ENCODE assay signal across 14 mouse cellular contexts in the genomic region with DNA sequence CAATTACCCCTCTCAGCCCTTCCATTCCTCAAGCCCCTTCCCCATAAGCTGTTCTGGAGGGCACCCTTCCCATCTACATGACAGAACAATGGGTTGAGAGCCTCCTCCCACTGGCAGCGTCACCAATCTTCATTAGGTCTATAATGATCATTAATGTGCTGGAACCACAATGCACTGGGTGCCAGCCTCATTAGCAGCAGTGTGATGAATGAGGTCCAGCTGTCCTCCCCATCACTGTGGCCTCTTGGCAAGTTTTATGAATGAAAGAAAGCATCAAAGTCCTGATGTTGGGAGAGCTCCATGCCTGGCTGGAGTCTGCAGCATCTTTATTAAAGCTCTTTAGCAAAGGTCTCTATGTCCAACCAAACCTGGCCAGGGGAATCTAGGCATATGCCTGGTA.
DNase-seq lines count a peak whose midpoint lies in the region; ATAC-seq lines count a peak whose summit lies in the region.
"Had no signal": no experiment of that assay in that cellular context is flagged by ENCODE, and none has a peak within 500 bp of the region (broad histone marks: within the 10 kb centered on the region; RNA-seq: fewer than 3 reads in every experiment).

No protein-coding gene starts in this region.

- H3K9ac ChIP-seq in hindbrain, embryonic 16.5 days (ENCODE audit: low read depth, low read length), result no peak overlapping the region
- H3K9ac ChIP-seq: intestine, embryonic 15.5 days; neural tube, embryonic 12.5 days had no signal

- ATAC-seq in frontal cortex, adult (ENCODE audit: low TSS enrichment), result peak; percentile 57; the same call in 1 of the 2 replicates
- ATAC-seq in hindbrain, embryonic 16.5 days, result peak; percentile 88
- ATAC-seq: intestine, embryonic 15.5 days had no signal

- no peak overlapping the region for H3K4me2 ChIP-seq in hindbrain, embryonic 16.5 days (ENCODE audit: low read length)
- H3K4me2 ChIP-seq: intestine, embryonic 15.5 days; neural tube, embryonic 12.5 days had no signal

- H3K4me3 ChIP-seq in hindbrain, embryonic 16.5 days (ENCODE audit: low read length), result no peak overlapping the region
- H3K4me3 ChIP-seq in heart, embryonic 10.5 days, result no peak overlapping the region
- H3K4me3 ChIP-seq: intestine, embryonic 15.5 days; limb, embryonic 10.5 days; neural tube, embryonic 12.5 days had no signal

- no peak for DNase-seq in frontal cortex, postnatal 25 days (ENCODE audit: low spot score in 2 of 2)
- DNase-seq in right cerebral cortex, postnatal 10 days (ENCODE audit: low spot score in 2 of 2), result peak; percentile 45 to 68
- no peak for DNase-seq in right cerebral cortex, postnatal 4 days
- DNase-seq in heart, embryonic 10.5 days (ENCODE audit: low spot score), result no peak
- no peak for DNase-seq in testis, postnatal 10 days (ENCODE audit: low spot score)
- DNase-seq in gastrocnemius, postnatal 4 days (ENCODE audit: low spot score in 2 of 2), result no peak
- DNase-seq: adrenal gland, adult 8-10 months; kidney, postnatal 25 days had no signal

- H3K27ac ChIP-seq in hindbrain, embryonic 16.5 days (ENCODE audit: low read depth, low read length), result no peak overlapping the region
- no peak overlapping the region for H3K27ac ChIP-seq in heart, embryonic 10.5 days
- H3K27ac ChIP-seq: intestine, embryonic 15.5 days; limb, embryonic 10.5 days; neural tube, embryonic 12.5 days; stomach, postnatal 0 days had no signal

- peaks cover 2% of the 10 kb centered on the region; the same call in 1 of the 2 replicates for H3K4me1 ChIP-seq in hindbrain, embryonic 16.5 days (ENCODE audit: control insufficient read depth, insufficient read depth, low read depth, low read length)
- H3K4me1 ChIP-seq in heart, embryonic 10.5 days, result no peaks in the 10 kb centered on the region
- H3K4me1 ChIP-seq: intestine, embryonic 15.5 days; limb, embryonic 10.5 days; neural tube, embryonic 12.5 days had no signal

- H3K9me3 ChIP-seq in hindbrain, embryonic 16.5 days (ENCODE audit: control insufficient read depth, low read length), result no peaks in the 10 kb centered on the region
- no peaks in the 10 kb centered on the region for H3K9me3 ChIP-seq in heart, embryonic 10.5 days
- H3K9me3 ChIP-seq: intestine, embryonic 15.5 days; limb, embryonic 10.5 days; neural tube, embryonic 12.5 days had no signal

- H3K27me3 ChIP-seq in hindbrain, embryonic 16.5 days (replicated peaks; ENCODE audit: control insufficient read depth, insufficient read depth, low read length), result no peaks in the 10 kb centered on the region
- no peaks in the 10 kb centered on the region for H3K27me3 ChIP-seq in heart, embryonic 10.5 days (ENCODE audit: insufficient read depth, poor library complexity, severe bottlenecking)
- H3K27me3 ChIP-seq: intestine, embryonic 15.5 days; neural tube, embryonic 12.5 days had no signal

- H3K36me3 ChIP-seq in hindbrain, embryonic 16.5 days (ENCODE audit: control insufficient read depth, insufficient read depth, low read length), result no peaks in the 10 kb centered on the region
- H3K36me3 ChIP-seq in heart, embryonic 10.5 days, result no peaks in the 10 kb centered on the region
- H3K36me3 ChIP-seq: intestine, embryonic 15.5 days; limb, embryonic 10.5 days; neural tube, embryonic 12.5 days had no signal

- 32% methylated on average over 1 of the region's 1 CpGs for WGBS in hindbrain, embryonic 16.5 days
- 74% methylated on average over 1 of the region's 1 CpGs for WGBS in heart, embryonic 10.5 days

Comparison
In these comparisons a context has a peak if more than half of its experiments do, and no peak if none do; other contexts are left out.
1. DNase-seq: peak in right cerebral cortex, postnatal 10 days (2 of 2); none in frontal cortex, postnatal 25 days (0 of 2), right cerebral cortex, postnatal 4 days (single experiment), heart, embryonic 10.5 days (single experiment), testis, postnatal 10 days (single experiment) and gastrocnemius, postnatal 4 days (0 of 2).